Mouse (Mus musculus) hindbrain, embryonic 13.5 days (tissue): ENCODE data around the gene Atp5j. TPM values are rescaled to one million over a fixed set of nuclear protein-coding genes. Genes with fewer than 3 reads are reported as not detected.

Experiments used
- ATAC-seq: fragments of 200-750 bp; cut with Nextera tagmentation; 2 replicates; pipeline ENCODE4 v1.8.0; 2017; ENCODE audit warnings: moderate TSS enrichment; ENCODE audit not compliant: low FRiP score
- H3K27ac ChIP-seq: fragments of 300-500 bp; sonication (generic); 2 replicates; pipeline ENCODE4 v1.5.1; 2015; ENCODE audit warnings: inconsistent platforms, mild to moderate bottlenecking, moderate library complexity
- H3K27me3 ChIP-seq: fragments of 300-500 bp; sonication (generic); 2 replicates; pipeline ENCODE4 v1.6.1; 2015; ENCODE audit warnings: mild to moderate bottlenecking, inconsistent platforms
- H3K36me3 ChIP-seq: fragments of 300-500 bp; sonication (generic); 2 replicates; pipeline ENCODE4 v1.6.1; 2015; ENCODE audit warnings: mild to moderate bottlenecking, inconsistent platforms
- H3K4me1 ChIP-seq: fragments of 300-500 bp; sonication (generic); replicated peaks from 2 replicates; pipeline ENCODE4 v1.6.1; 2015; ENCODE audit warnings: inconsistent platforms
- H3K4me2 ChIP-seq: fragments of 300-500 bp; sonication (generic); 2 replicates; pipeline ENCODE4 v1.6.1; 2015; ENCODE audit warnings: inconsistent platforms, mild to moderate bottlenecking, moderate library complexity
- H3K4me3 ChIP-seq: fragments of 300-500 bp; sonication (generic); 2 replicates; pipeline ENCODE4 v1.5.1; 2015; ENCODE audit warnings: mild to moderate bottlenecking, inconsistent platforms
- H3K9ac ChIP-seq: fragments of 300-500 bp; sonication (generic); 2 replicates; pipeline ENCODE4 v1.6.1; 2015; ENCODE audit warnings: mild to moderate bottlenecking, inconsistent platforms
- H3K9me3 ChIP-seq: fragments of 300-500 bp; sonication (generic); 2 replicates; pipeline ENCODE4 v1.6.1; 2016; ENCODE audit warnings: inconsistent platforms
- WGBS: fragments of 180-500 bp; shearing (Covaris S2); methylation state at CpG from one replicate; pipeline ENCODE4 v1.1.7; 2015; 5-methylcytosine and 5-hydroxymethylcytosine counted together
- polyA plus RNA-seq: library from polyadenylated mRNA; unstranded; fragments of >200 nt; fragmentation: Nextera tagmentation; extraction: Ambion mirVana; gene quantifications from 2 replicates; pipeline ENCODE4 v1.2.1, GENCODE M21; 2015

Gene Atp5j
- polyA plus RNA-seq, 1 experiment from 2014 or later, result 829 TPM

DNA sequence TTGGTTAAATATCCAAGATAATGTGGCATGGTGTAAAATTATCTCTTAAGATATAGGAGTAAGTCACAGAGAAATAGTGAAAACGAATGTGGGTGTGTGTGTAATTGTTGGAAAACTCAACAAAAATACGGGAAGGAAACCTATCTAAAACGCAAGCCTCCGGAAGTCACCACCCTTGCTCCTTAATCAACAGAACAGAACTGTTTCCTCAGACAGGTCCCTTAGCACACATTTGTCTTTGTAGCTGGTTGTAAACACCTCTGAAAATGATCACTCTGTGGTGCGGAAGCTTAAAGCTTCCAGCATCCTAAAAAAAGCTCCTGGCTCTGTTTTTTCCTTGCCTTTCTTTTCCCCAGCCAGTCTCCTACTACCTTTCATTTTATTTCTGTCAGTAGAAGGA lies 30.6 kb downstream of the Atp5j start:
- Histone ChIP-seq H3K4me2 (no peak overlapping the region), H3K9me3 (no peaks in the 10 kb centered on the region)
- no peak for ATAC-seq

DNA sequence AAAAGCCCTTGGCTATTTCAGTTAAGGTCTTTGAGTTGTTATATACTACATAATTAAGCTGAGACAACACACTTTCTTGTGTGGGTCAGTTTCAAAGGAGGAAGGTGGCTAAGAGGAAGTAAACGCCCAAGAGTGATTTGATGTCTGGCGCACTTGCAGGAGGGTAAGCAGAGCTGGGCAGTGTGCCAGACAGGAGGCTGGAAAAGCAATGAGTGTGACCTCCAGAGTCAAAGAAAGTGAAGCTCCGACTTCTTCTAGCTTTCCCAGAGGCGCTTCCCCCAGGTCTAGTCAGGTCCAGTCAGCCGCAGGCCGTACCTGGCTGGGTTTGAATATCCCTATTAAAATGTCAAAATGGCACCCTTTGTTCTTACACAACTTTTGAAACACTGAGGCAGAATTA lies 33.2 kb downstream of the Atp5j start:
- 71% methylated on average over 6 of the region's 6 CpGs for WGBS
- no peak overlapping the region for H3K4me2 ChIP-seq
- no peaks in the 10 kb centered on the region for H3K9me3 ChIP-seq
- no peaks in the 10 kb centered on the region for H3K4me1 ChIP-seq
- no peak overlapping the region for H3K4me3 ChIP-seq
- 0 out of 2 replicates have a peak overlapping the region, but pooled peaks have one; percentile 24 for H3K27ac ChIP-seq
- H3K27me3 ChIP-seq, result no peaks in the 10 kb centered on the region
- ATAC-seq, result no peak
- H3K9ac ChIP-seq, result no peak overlapping the region
- H3K36me3 ChIP-seq, result peaks cover 6% of the 10 kb centered on the region

More for the DNA sequence above, 30.6 kb downstream of the Atp5j start:
- Histone ChIP-seq H3K27me3 (no peaks in the 10 kb centered on the region), H3K4me3 (no peak overlapping the region), H3K27ac (no peak overlapping the region), H3K36me3 (peaks cover 20% of the 10 kb centered on the region), H3K4me1 (no peaks in the 10 kb centered on the region), H3K9ac (no peak overlapping the region)
- WGBS, result 88% methylated on average over 5 of the region's 5 CpGs

DNA sequence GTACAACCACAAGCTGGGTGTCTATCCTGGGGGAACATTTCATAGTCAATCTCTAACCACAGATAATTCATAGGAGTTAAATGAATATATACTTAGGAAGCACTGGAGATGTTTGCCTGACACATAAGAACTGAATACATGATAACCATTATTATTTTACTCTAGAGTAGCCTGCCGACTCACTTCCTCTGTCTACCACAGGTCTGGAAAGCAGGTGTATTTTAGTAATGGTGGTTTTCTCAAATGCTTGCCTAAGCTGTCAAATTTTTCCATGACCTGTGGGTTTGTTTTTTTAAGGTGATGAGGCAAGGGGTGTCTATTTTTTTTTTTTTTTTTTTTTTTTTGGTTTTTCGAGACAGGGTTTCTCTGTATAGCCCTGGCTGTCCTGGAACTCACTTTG lies 35.4 kb downstream of the Atp5j start:
- Histone ChIP-seq H3K27me3 (no peaks in the 10 kb centered on the region), H3K36me3 (no peaks in the 10 kb centered on the region), H3K9me3 (no peaks in the 10 kb centered on the region), H3K4me1 (no peaks in the 10 kb centered on the region), H3K4me3 (no peak overlapping the region), H3K9ac (no peak overlapping the region), H3K27ac (no peak overlapping the region), H3K4me2 (no peak overlapping the region)
- WGBS, result 95% methylated on average over 1 of the region's 2 CpGs
- ATAC-seq, result no peak

DNA sequence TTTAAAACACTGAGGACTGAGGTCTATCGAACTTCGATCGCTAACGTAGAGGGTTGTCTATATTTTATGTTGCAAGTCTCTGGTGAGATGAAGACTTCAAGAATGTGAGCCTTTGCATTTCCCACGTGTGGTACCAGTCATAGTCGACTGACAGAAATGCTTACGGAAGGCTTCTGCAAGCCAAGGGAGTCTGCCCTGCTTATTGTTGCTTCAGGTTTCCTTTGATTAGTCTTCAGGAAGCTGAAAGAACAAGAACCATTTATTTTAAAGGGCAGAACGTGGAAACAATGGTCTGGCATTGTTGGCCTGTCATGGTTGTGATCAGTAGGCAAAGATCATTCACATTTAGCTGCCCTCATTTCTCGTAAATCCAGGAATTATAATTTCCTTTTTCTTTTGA lies 38.7 kb downstream of the Atp5j start:
- Histone ChIP-seq H3K9me3 (no peaks in the 10 kb centered on the region), H3K27ac (no peak overlapping the region), H3K4me3 (no peak overlapping the region), H3K4me2 (no peak overlapping the region), H3K36me3 (peaks cover 3% of the 10 kb centered on the region; the same call in 1 of the 2 replicates), H3K4me1 (no peaks in the 10 kb centered on the region), H3K9ac (no peak overlapping the region), H3K27me3 (no peaks in the 10 kb centered on the region)
- WGBS, result 59% methylated on average over 9 of the region's 9 CpGs
- no peak for ATAC-seq

DNA sequence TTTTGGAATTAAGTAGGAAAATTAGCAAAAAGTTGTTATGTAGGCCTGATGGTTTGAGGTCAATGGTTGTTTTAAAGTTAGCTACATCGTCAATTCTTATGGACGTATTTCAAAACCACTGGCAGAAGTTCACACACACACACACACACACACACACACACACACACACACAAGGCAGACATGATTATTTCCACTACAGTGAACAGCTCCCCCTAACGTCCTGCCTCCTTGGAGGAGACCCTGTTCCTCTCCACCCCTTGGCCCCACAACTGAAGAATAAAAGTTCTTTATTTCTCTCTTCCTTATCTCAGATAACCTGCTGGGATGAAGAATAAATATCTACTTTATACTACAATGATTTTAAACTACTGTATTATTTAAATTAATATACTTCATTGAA lies 40.1 kb downstream of the Atp5j start:
- no peak overlapping the region for H3K9ac ChIP-seq
- H3K9me3 ChIP-seq, result no peaks in the 10 kb centered on the region
- H3K4me1 ChIP-seq, result no peaks in the 10 kb centered on the region
- H3K27ac ChIP-seq, result no peak overlapping the region
- no peak for ATAC-seq
- H3K4me2 ChIP-seq, result no peak overlapping the region
- no peak overlapping the region for H3K4me3 ChIP-seq
- no peaks in the 10 kb centered on the region for H3K27me3 ChIP-seq
- WGBS, result 69% methylated on average over 3 of the region's 3 CpGs
- peaks cover 8% of the 10 kb centered on the region; the same call in 1 of the 2 replicates for H3K36me3 ChIP-seq

DNA sequence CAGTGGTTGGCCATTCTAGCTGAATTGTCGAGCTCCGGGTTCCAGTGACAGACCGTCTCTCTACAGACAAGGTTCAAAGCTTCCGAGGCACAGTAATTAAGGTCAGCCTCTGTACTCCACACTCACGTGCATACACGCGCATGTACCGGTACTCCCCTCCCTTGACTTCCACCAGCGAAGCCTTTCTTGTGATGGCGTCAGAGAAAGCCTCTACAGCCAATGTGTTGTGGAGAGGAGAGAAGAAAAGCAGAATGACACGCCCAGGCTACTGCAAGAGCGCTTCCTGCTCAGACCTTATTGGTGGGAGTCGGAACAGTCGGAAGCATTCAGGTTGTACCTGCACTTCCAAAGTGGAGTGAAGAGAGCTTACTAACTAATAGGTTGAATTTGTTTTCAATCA lies 42.0 kb downstream of the Atp5j start:
- H3K27ac ChIP-seq, result no peak overlapping the region
- H3K4me2 ChIP-seq, result no peak overlapping the region
- H3K36me3 ChIP-seq, result peaks cover 12% of the 10 kb centered on the region; the same call in 1 of the 2 replicates
- no peaks in the 10 kb centered on the region for H3K27me3 ChIP-seq
- H3K9ac ChIP-seq, result no peak overlapping the region
- no peak overlapping the region for H3K4me3 ChIP-seq
- H3K9me3 ChIP-seq, result no peaks in the 10 kb centered on the region
- WGBS, result 91% methylated on average over 14 of the region's 14 CpGs
- no peak for ATAC-seq
- H3K4me1 ChIP-seq, result no peaks in the 10 kb centered on the region

DNA sequence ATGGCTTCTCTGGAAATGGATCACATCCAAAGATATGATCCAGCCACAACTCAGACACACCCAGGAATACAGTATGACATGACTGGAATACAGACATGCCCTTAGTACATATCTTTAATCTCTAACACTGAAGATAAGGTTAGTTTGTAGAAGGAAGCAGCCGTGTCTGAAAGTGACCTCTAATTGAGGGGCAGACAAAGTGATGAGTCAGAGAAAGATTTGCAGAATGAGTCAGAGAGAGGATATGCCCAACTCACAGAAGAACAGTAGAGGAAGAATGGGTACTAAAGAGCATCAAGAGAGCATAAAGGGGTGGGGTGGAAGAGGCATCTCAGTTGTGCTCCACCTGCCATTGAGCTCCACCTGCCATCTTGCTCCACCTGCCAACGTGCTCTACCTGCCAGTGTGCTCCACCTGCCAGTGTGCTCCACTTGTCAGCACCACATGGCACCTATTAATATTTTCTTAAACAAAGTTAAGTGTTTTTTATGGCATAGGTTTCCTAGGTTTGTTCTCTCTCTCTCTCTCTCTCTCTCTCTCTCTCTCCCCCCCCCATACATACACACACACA lies 44.7 kb downstream of the Atp5j start:
- Histone ChIP-seq H3K27me3 (no peaks in the 10 kb centered on the region), H3K9ac (no peak overlapping the region), H3K9me3 (no peaks in the 10 kb centered on the region), H3K4me2 (no peak overlapping the region), H3K4me3 (no peak overlapping the region), H3K36me3 (peaks cover 12% of the 10 kb centered on the region), H3K27ac (no peak overlapping the region), H3K4me1 (no peaks in the 10 kb centered on the region)
- WGBS, result 86% methylated on average over 2 of the region's 2 CpGs
- ATAC-seq, result no peak

DNA sequence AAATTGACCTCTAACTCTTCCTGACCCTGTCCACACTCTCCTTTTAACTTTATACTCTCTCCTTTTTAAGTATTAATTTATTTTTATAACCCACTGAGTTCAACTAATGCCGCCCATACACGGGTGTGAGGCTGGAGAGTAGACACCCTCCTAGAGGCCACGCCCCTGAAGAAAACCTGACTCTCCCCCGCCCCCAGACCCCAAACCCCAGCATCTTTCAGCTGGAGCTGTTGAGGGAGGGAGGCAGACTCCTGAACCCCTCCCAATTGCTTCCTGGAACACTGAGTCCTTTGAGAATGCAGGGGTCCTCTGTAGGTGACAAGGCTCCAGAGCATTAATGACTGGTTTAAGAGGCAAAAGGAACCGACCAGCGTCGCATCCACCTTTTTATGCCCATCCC lies 50.5 kb downstream of the Atp5j start:
- no peak for ATAC-seq
- 36% methylated on average over 7 of the region's 7 CpGs for WGBS
- no peak overlapping the region for H3K4me2 ChIP-seq

DNA sequence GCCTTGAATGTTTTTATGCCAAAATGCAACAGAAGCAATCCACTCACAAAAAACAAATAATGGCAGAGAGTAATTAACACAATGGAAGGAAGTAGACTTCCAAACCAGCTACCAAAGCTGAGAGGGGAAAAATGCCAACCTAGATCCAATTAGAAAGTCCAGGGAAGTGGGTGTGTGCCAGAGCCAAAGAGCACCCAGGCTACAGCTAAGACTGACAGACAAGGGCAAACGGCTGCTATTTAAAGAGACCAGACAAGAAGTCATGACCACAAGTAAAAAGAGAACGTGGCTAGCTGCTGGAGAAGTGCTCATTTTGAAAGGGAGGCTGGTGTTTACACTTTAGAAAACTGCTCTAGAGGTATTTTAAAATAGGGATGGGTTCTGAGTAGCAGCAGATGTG lies 52.1 kb downstream of the Atp5j start:
- peaks cover 13% of the 10 kb centered on the region; the same call in 1 of the 2 replicates for H3K36me3 ChIP-seq
- H3K4me2 ChIP-seq, result no peak overlapping the region
- no peaks in the 10 kb centered on the region for H3K27me3 ChIP-seq
- no peak for ATAC-seq
- peaks cover 8% of the 10 kb centered on the region; the same call in 1 of the 2 replicates for H3K9me3 ChIP-seq
- H3K9ac ChIP-seq, result no peak overlapping the region
- 65% methylated on average over 2 of the region's 2 CpGs for WGBS
- no peak overlapping the region for H3K27ac ChIP-seq
- no peak overlapping the region for H3K4me3 ChIP-seq
- H3K4me1 ChIP-seq, result peaks cover 7% of the 10 kb centered on the region; the same call in 1 of the 2 replicates

More for the DNA sequence above, 50.5 kb downstream of the Atp5j start:
- Histone ChIP-seq H3K9ac (no peak overlapping the region), H3K36me3 (peaks cover 4% of the 10 kb centered on the region; the same call in 1 of the 2 replicates), H3K9me3 (no peaks in the 10 kb centered on the region), H3K4me3 (no peak overlapping the region), H3K27me3 (no peaks in the 10 kb centered on the region), H3K27ac (no peak overlapping the region; the same call in 1 of the 2 replicates), H3K4me1 (peaks cover 7% of the 10 kb centered on the region; the same call in 1 of the 2 replicates)

DNA sequence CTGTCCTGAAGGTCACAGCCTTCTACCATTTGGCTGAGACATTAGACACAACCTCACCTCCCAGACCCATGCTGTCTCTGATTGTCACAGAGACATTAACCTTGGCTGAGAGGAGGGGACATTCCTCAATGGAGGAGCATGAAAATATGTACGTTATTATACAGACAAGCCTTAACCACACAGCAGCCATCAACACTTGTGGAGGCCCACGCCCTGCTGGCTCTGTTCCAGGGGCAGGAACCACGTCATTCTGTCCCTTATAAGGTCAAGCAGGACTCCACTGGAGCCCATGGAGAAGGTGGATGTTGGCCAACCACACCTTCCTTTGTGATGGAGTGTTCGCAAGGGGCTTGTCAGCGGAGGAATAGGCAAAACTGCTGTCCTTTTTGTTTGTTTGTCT lies 55.7 kb downstream of the Atp5j start:
- no peak overlapping the region for H3K4me2 ChIP-seq
- WGBS, result 89% methylated on average over 5 of the region's 5 CpGs
- H3K9me3 ChIP-seq, result peaks cover 8% of the 10 kb centered on the region; the same call in 1 of the 2 replicates

DNA sequence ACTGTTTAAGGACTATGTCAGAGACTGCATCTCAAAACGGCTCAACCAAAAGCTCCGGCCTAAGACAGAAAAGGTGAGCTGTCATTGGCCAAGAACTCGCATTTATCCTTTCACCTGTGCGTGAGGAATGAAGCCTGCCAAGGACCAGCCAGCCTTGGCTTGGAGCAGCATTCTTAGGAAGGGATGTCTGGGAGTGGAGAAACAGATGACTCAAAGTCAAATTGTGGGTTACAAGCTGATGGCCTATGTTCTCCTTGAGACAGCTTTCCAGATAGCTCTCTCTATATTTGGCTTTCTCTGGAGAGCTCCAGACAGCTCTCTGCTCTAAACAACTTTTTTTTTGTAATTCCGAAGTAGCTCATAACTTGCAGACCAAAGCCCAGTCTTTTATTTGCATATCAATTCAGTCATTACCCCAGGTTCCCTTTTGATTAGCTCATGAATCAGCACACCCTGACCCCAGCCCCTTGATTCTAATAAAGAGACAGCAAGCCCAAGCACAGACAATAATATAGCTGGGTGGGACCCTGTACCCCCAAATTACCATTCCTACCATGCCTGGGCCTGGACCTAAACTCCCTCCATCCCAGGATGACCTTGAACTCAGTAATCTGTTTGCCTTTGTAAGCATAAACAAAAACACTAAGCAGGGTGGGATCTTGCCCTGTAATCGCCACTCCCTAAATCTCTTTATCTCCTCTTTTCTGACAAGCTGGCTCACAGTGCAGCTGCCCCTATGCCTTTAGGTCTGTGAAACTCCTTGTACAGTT lies 56.4 kb downstream of the Atp5j start:
- Histone ChIP-seq H3K9ac (no peak overlapping the region), H3K36me3 (peaks cover 13% of the 10 kb centered on the region; the same call in 1 of the 2 replicates), H3K27ac (no peak overlapping the region), H3K4me1 (peaks cover 22% of the 10 kb centered on the region), H3K4me2 (no peak overlapping the region), H3K4me3 (no peak overlapping the region), H3K27me3 (no peaks in the 10 kb centered on the region), H3K9me3 (peaks cover 8% of the 10 kb centered on the region; the same call in 1 of the 2 replicates)
- WGBS, result 85% methylated on average over 6 of the region's 6 CpGs
- no peak for ATAC-seq

More for the DNA sequence above, 55.7 kb downstream of the Atp5j start:
- Histone ChIP-seq H3K9ac (no peak overlapping the region), H3K4me1 (peaks cover 22% of the 10 kb centered on the region), H3K27ac (no peak overlapping the region), H3K27me3 (no peaks in the 10 kb centered on the region), H3K36me3 (peaks cover 13% of the 10 kb centered on the region; the same call in 1 of the 2 replicates), H3K4me3 (no peak overlapping the region)
- no peak for ATAC-seq

DNA sequence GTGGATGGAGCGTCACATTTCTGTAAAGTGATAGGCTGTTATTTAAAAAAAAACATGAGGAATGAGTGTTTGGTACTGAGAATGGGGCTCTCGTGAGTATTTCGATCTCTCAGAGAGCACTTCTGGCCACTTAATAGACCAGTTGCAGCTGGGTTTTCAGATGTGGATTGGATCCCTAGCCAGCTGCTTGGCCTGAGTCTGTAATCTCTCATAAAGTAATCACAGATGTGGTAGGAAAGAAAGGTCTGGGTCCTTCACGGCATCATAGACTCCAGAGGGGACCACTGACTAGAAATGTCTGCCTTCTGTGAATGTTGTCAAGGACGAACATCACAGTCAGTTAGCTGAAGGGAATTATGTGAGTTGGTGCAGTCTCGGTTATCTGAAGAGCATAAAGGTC lies 57.0 kb downstream of the Atp5j start:
- Histone ChIP-seq H3K4me1 (peaks cover 24% of the 10 kb centered on the region), H3K36me3 (peaks cover 13% of the 10 kb centered on the region; the same call in 1 of the 2 replicates), H3K9me3 (peaks cover 8% of the 10 kb centered on the region; the same call in 1 of the 2 replicates), H3K27ac (no peak overlapping the region), H3K4me2 (no peak overlapping the region), H3K4me3 (no peak overlapping the region), H3K27me3 (no peaks in the 10 kb centered on the region), H3K9ac (no peak overlapping the region)
- ATAC-seq, result no peak
- 92% methylated on average over 6 of the region's 6 CpGs for WGBS
